Mouse (Mus musculus) urinary bladder, postnatal 14 days (tissue): ENCODE measurements at regions not wholly inside any gene's neighbourhood (a gene's known extent, or its start where the extent isn't known, plus 50 kb on each side); places are given as distances from the start of the nearest gene placed in this dataset.
A peak's percentile ranks its signal among the peaks of the same experiment; 100 is the strongest.

Experiments
- DNase-seq: peaks from one replicate; pipeline ENCODE4 v3.0.0; 2021; ENCODE audit warnings: low spot score

GRCm38 (mm10) chr5:97656167-97656924 lies 199.5 kb upstream of the Gk2 start:
- DNase-seq, result no peak

GRCm38 (mm10) chr5:97655266-97655665 lies 198.4 kb upstream of the Gk2 start:
- no peak for DNase-seq

GRCm38 (mm10) chr5:97654414-97654813 lies 197.6 kb upstream of the Gk2 start:
- no peak for DNase-seq

GRCm38 (mm10) chr5:97642251-97642650 lies 185.4 kb upstream of the Gk2 start:
- DNase-seq, result no peak

GRCm38 (mm10) chr5:97641646-97642045 lies 184.8 kb upstream of the Gk2 start:
- DNase-seq, result no peak

GRCm38 (mm10) chr5:97636357-97636756 lies 179.5 kb upstream of the Gk2 start:
- no peak for DNase-seq

GRCm38 (mm10) chr5:97633766-97634165 lies 176.9 kb upstream of the Gk2 start:
- no peak for DNase-seq

GRCm38 (mm10) chr5:97632791-97633190 lies 176.0 kb upstream of the Gk2 start:
- DNase-seq, result no peak

GRCm38 (mm10) chr5:97625200-97625599 lies 168.4 kb upstream of the Gk2 start:
- DNase-seq, result no peak

- DNase-seq, result no peak
Observed at GRCm38 (mm10) chr5:97619890-97620289, 163.1 kb upstream of the Gk2 start.

- no peak for DNase-seq
Observed at GRCm38 (mm10) chr5:97618411-97618810, 161.6 kb upstream of the Gk2 start.

GRCm38 (mm10) chr5:97602176-97602575 lies 145.4 kb upstream of the Gk2 start:
- DNase-seq, result peak; percentile 50

- DNase-seq, result no peak
Observed at GRCm38 (mm10) chr5:97601384-97601783, 144.6 kb upstream of the Gk2 start.

- DNase-seq, result no peak
Observed at GRCm38 (mm10) chr5:97598741-97599140, 141.9 kb upstream of the Gk2 start.

- DNase-seq, result no peak
Observed at GRCm38 (mm10) chr5:97595916-97596315, 139.1 kb upstream of the Gk2 start.

GRCm38 (mm10) chr5:97594081-97594480 lies 137.3 kb upstream of the Gk2 start:
- DNase-seq, result no peak

GRCm38 (mm10) chr5:97582509-97582908 lies 125.7 kb upstream of the Gk2 start:
- no peak for DNase-seq

- no peak for DNase-seq
Observed at GRCm38 (mm10) chr5:97565486-97565885, 108.7 kb upstream of the Gk2 start.

- no peak for DNase-seq
Observed at GRCm38 (mm10) chr5:97563724-97564123, 106.9 kb upstream of the Gk2 start.

- DNase-seq, result no peak
Observed at GRCm38 (mm10) chr5:97554274-97554673, 97.5 kb upstream of the Gk2 start.

GRCm38 (mm10) chr5:97553122-97553521 lies 96.3 kb upstream of the Gk2 start:
- peak; percentile 3 for DNase-seq

- no peak for DNase-seq
Observed at GRCm38 (mm10) chr5:97537492-97538257, 80.9 kb upstream of the Gk2 start.

GRCm38 (mm10) chr5:97533733-97534132 lies 76.9 kb upstream of the Gk2 start:
- DNase-seq, result no peak
